Mouse (Mus musculus) midbrain, embryonic 14.5 days (tissue): ENCODE measurements around the gene Tmprss7. TPM values are rescaled to one million over a fixed set of nuclear protein-coding genes. Genes with fewer than 3 reads are reported as not detected.
A peak's percentile ranks its signal among the peaks of the same experiment; 100 is the strongest.

Source experiments
- ATAC-seq: fragments of 200-750 bp; cut with Nextera tagmentation; 2 replicates; pipeline ENCODE4 v1.8.0; 2017; ENCODE audit warnings: moderate number of reproducible peaks, moderate library complexity; ENCODE audit not compliant: low FRiP score, low TSS enrichment
- DNase-seq: peaks from one replicate; pipeline ENCODE4 v3.0.0-alpha.2; 2015
- H3K27ac ChIP-seq: fragments of 300-500 bp; sonication (generic); replicated peaks from 2 replicates; pipeline ENCODE4 v1.5.1; 2014; ENCODE audit warnings: mild to moderate bottlenecking, low read depth, low read length, moderate library complexity
- H3K27me3 ChIP-seq: fragments of 300-500 bp; sonication (generic); 2 replicates; pipeline ENCODE4 v1.6.1; 2014; ENCODE audit warnings: low read length, control low read depth, mixed read lengths; ENCODE audit not compliant: control insufficient read depth, insufficient read depth
- H3K36me3 ChIP-seq: fragments of 300-500 bp; sonication (generic); 2 replicates; pipeline ENCODE4 v1.6.1; 2014; ENCODE audit warnings: low read length, control low read depth; ENCODE audit not compliant: control insufficient read depth, insufficient read depth
- H3K4me1 ChIP-seq: fragments of 300-500 bp; sonication (generic); 2 replicates; pipeline ENCODE4 v1.6.1; 2014; ENCODE audit warnings: mild to moderate bottlenecking, antibody characterized with exemption, low read length, control low read depth; ENCODE audit not compliant: control insufficient read depth, insufficient read depth
- H3K4me2 ChIP-seq: fragments of 300-500 bp; sonication (generic); 2 replicates; pipeline ENCODE4 v1.6.1; 2014; ENCODE audit warnings: mild to moderate bottlenecking, low read length, moderate library complexity
- H3K4me3 ChIP-seq: fragments of 300-500 bp; sonication (generic); replicated peaks from 2 replicates; pipeline ENCODE4 v1.5.1; 2014; ENCODE audit warnings: low read depth, low read length
- H3K9ac ChIP-seq: fragments of 300-500 bp; sonication (generic); replicated peaks from 2 replicates; pipeline ENCODE4 v1.6.1; 2014; ENCODE audit warnings: mild to moderate bottlenecking, low read length, moderate library complexity
- H3K9me3 ChIP-seq: fragments of 300-500 bp; sonication (generic); 2 replicates; pipeline ENCODE4 v1.6.1; 2016; ENCODE audit warnings: low read length, control low read depth, mixed read lengths; ENCODE audit not compliant: control insufficient read depth
- WGBS: fragments of 180-500 bp; shearing (Covaris S2); extraction: QIAGEN DNeasy Blood & Tissue Kit; methylation state at CpG from one replicate; pipeline ENCODE4 v1.1.7; 2014; 5-methylcytosine and 5-hydroxymethylcytosine counted together
- polyA plus RNA-seq: library from polyadenylated mRNA; unstranded; fragments of >200 nt; fragmentation: Nextera tagmentation; extraction: Ambion mirVana; gene quantifications from 2 replicates; pipeline ENCODE4 v1.2.1, GENCODE M21; 2014

The Tmprss7 gene
- polyA plus RNA-seq, 1 experiment from 2014 or later: 0.29 TPM

DNA sequence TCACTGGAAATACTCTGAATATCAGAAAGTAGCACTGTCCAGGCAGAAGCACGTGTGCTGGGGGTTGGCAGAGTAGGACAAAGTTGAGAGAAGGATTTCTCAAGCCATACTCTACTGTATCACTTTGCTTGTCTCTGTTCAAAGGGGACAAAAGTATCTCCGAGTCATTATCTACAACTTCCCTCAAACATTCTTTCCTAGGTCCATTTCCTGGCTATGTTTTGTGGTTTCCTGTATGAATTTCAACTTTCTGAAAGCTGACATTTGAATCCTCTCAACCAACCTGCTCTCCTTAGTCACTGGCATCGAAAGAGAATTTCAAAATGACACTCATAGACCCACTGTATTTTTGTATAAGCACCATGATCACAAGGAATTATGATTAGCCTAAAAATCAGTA is 25.3 kb downstream of the Tmprss7 start:
- ATAC-seq: no peak
- 70% methylated on average over 3 of the region's 3 CpGs for WGBS
- Histone ChIP-seq H3K4me1 (no peaks in the 10 kb centered on the region), H3K9me3 (no peaks in the 10 kb centered on the region), H3K9ac (no peak overlapping the region), H3K4me2 (no peak overlapping the region), H3K27me3 (no peaks in the 10 kb centered on the region), H3K4me3 (no peak overlapping the region), H3K36me3 (no peaks in the 10 kb centered on the region), H3K27ac (no peak overlapping the region)
- no peak for DNase-seq

DNA sequence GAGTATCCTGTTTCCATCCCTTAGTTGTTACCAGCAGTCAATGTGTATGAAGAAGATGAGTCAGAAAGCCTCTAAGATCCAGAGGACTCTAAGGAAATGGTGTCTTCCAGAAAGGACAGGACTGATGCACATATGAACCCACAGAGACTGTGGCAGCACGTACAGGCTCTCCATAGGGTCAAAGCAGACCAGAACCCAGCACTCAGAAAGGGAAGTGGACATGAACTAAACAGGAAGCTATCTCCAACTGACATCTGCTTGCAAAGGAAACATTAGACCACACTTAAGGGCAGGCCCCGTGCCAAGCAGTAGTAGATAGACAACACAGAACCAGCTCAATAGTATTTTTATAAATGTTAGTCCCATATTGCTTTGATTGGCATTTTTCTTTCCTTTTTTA is 27.3 kb downstream of the Tmprss7 start:
- no peaks in the 10 kb centered on the region for H3K4me1 ChIP-seq
- no peak for ATAC-seq
- no peak overlapping the region for H3K4me2 ChIP-seq
- H3K36me3 ChIP-seq: no peaks in the 10 kb centered on the region
- WGBS: 92% methylated on average over 2 of the region's 2 CpGs
- no peak overlapping the region for H3K9ac ChIP-seq
- no peaks in the 10 kb centered on the region for H3K9me3 ChIP-seq
- no peaks in the 10 kb centered on the region for H3K27me3 ChIP-seq
- no peak overlapping the region for H3K27ac ChIP-seq
- DNase-seq: no peak
- no peak overlapping the region for H3K4me3 ChIP-seq

DNA sequence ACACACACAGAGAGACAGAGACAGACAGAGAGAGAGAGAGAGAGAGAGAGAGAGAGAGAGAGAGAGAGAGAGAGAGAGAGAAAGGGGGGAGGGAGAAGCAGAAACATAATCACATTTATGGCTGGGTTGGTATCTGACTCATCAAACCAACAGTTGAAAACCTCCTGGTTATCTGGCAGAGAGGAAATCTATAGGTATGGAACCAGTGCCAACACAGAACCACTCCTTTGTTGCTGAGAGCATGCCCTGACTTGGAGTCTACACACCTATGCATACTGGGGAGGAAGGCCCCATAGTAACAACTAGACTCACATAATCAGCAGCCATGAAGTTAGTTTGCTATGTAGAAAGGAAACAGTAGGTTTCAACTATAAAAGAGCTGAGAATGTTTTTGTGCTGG is 31.1 kb downstream of the Tmprss7 start:
- no peaks in the 10 kb centered on the region for H3K27me3 ChIP-seq
- no peak overlapping the region for H3K27ac ChIP-seq
- H3K36me3 ChIP-seq: no peaks in the 10 kb centered on the region
- no peak for DNase-seq
- no peak overlapping the region for H3K4me3 ChIP-seq
- no peaks in the 10 kb centered on the region for H3K9me3 ChIP-seq
- no peak overlapping the region for H3K9ac ChIP-seq
- H3K4me1 ChIP-seq: no peaks in the 10 kb centered on the region
- H3K4me2 ChIP-seq: no peak overlapping the region
- ATAC-seq: no peak

DNA sequence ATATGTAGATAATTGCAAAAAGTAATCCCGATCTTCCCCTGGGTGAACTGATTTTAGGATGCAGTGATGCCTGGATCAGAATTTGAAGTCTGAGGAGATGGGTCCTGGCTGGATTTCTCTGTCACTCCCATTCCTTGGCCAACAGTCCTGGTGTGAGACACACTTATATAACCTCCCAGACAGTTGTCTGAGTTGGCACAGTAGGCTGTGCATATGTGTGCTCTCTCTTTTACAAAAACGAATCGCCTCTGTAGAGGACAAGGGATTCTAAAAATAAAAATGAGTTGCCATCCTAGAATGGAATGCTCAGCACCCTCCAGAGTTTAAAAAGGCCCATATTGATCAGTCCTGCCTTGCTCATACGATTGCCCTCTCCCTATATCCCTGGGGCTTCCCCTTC is 33.9 kb downstream of the Tmprss7 start:
- Histone ChIP-seq H3K27me3 (no peaks in the 10 kb centered on the region), H3K9me3 (no peaks in the 10 kb centered on the region), H3K36me3 (no peaks in the 10 kb centered on the region), H3K4me2 (no peak overlapping the region), H3K4me1 (no peaks in the 10 kb centered on the region), H3K27ac (no peak overlapping the region), H3K9ac (no peak overlapping the region), H3K4me3 (no peak overlapping the region)
- DNase-seq: no peak
- 85% methylated on average over 4 of the region's 4 CpGs for WGBS
- no peak for ATAC-seq

DNA sequence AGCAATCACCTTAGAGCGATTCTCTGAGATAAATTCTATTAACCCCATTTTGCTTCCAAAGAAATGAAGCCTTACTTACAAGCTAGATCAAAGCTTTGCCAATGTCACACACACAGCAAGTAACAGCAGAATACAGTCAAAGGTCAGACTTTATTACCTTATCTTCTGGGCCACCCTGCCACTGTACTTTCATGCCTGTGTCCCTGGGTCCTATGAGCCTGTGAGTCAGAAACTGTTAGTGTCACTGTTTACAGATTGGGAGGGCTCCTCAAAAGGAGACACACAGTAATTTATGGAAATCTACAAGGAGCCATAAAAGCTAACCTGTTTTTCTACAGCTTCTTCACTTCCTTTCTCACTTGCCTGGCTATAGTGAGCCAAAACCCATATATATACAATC is 35.2 kb downstream of the Tmprss7 start:
- WGBS: 95% methylated on average over 1 of the region's 1 CpGs
- no peak overlapping the region for H3K4me3 ChIP-seq
- ATAC-seq: no peak
- H3K36me3 ChIP-seq: no peaks in the 10 kb centered on the region
- no peaks in the 10 kb centered on the region for H3K9me3 ChIP-seq
- H3K27me3 ChIP-seq: 0 out of 2 replicates have a peak, but pooled peaks cover 3% of the 10 kb centered on the region
- no peak overlapping the region for H3K9ac ChIP-seq
- H3K4me2 ChIP-seq: no peak overlapping the region
- DNase-seq: no peak
- H3K4me1 ChIP-seq: no peaks in the 10 kb centered on the region
- H3K27ac ChIP-seq: no peak overlapping the region

DNA sequence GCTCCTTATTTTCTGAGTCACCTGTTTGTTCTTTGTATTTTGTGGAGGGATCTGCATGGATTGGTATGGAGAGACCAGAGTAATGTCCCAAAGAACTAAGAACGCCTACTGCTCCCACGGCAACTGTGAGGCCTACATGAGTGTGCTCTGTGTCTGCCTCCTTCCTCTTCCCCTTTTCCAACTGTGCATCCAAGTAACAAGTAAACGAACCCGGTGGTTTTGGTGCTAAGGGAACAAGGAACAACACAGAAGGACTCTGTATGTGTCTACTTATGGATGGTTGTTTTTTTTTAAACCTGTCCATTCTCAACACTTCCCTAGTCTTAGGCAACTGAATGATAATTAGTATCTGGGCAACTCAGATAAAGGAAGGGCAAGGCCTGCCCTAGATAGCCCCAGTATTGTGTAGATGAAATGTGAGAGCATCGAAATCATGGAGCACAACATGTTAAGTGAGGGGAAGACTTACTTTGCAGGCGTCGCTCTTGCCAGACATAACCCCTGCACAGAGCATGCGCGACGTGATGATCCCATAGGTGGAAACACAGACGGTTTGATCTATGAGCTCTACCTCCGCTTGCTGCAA is 35.8 kb downstream of the Tmprss7 start:
- no peak overlapping the region for H3K4me3 ChIP-seq
- H3K9me3 ChIP-seq: no peaks in the 10 kb centered on the region
- H3K27me3 ChIP-seq: 0 out of 2 replicates have a peak, but pooled peaks cover 4% of the 10 kb centered on the region
- 92% methylated on average over 12 of the region's 12 CpGs for WGBS
- DNase-seq (no peak), ATAC-seq (no peak)
- no peak overlapping the region for H3K9ac ChIP-seq
- no peaks in the 10 kb centered on the region for H3K36me3 ChIP-seq
- no peak overlapping the region for H3K27ac ChIP-seq
- H3K4me2 ChIP-seq: no peak overlapping the region
- H3K4me1 ChIP-seq: no peaks in the 10 kb centered on the region

DNA sequence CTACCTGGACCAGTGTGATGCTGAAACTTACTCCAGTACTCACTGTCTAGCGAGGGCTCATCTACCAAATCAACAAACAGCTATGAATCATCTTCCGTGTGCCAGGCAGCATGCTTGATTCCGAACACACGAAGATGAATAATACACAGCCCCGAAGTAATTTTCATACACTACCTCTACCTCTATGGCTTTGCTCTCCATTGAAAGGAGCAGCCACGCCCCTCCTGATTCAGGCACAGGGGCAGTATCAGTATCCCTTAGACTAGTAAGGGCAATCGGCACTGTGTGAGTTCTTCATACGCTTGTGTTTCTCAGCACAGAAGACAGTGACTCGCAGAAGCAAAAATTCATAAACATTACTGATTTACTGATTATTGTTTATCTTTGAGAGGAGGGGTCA is 39.0 kb downstream of the Tmprss7 start:
- 0 out of 2 replicates have a peak, but pooled peaks cover 4% of the 10 kb centered on the region for H3K27me3 ChIP-seq
- H3K36me3 ChIP-seq: no peaks in the 10 kb centered on the region
- H3K27ac ChIP-seq: no peak overlapping the region
- no peaks in the 10 kb centered on the region for H3K4me1 ChIP-seq
- no peak overlapping the region; the same call in 1 of the 2 replicates for H3K4me2 ChIP-seq
- H3K4me3 ChIP-seq: no peak overlapping the region
- no peak overlapping the region for H3K9ac ChIP-seq
- 63% methylated on average over 9 of the region's 9 CpGs for WGBS
- ATAC-seq (no peak), DNase-seq (no peak)
- no peaks in the 10 kb centered on the region for H3K9me3 ChIP-seq

DNA sequence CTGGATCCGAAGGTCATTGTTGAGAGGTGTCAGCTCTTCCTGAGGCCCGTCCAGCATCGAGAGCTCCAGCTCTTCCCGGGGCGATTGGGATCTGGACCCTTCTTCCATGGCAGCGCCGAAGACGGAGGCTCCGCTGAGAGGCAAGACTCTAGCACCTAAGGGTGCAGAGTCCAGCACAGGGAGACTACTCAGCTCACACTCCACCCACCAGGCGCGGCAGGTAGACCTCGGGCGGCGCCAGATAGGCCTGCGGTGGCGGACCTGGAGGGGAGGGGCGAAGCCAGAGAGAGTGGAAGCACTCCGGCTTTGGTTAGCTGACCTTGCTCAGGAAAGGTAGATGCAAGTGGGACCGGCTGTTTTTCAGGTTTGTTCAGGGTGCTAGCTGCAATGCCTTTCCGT is 39.5 kb downstream of the Tmprss7 start, which contains the start of gene BC016579:
Gene BC016579, minus strand, starts transcription at position 135 of the 399 bp plus-strand sequence.
- WGBS: 8% methylated on average over 20 of the region's 20 CpGs
- Histone ChIP-seq H3K9me3 (no peaks in the 10 kb centered on the region), H3K4me1 (no peaks in the 10 kb centered on the region), H3K4me3 (peak within 1 kb of the TSS; percentile 16), H3K9ac (no peak within 1 kb of the TSS), H3K27ac (no peak within 1 kb of the TSS), H3K36me3 (no peaks in the 10 kb centered on the region), H3K4me2 (peak within 1 kb of the TSS; percentile 46), H3K27me3 (0 out of 2 replicates have a peak, but pooled peaks cover 4% of the 10 kb centered on the region)
- ATAC-seq: no peak
- no peak for DNase-seq
